Mouse (Mus musculus) adrenal gland, postnatal 14 days (tissue): ENCODE data around the gene Bace2. TPM values are rescaled to one million over a fixed set of nuclear protein-coding genes. Genes with fewer than 3 reads are reported as not detected.

Experiments used
- DNase-seq: peaks from one replicate; pipeline ENCODE4 v3.0.0; 2021; ENCODE audit warnings: mixed read lengths
- long read RNA-seq, 2 experiments: library from polyadenylated mRNA; stranded (forward); transcript quantifications; one replicate each; pipeline ENCODE4 v2.0.0; 2021
- total RNA-seq: library from RNA; stranded (reverse); gene quantifications from 2 replicates; pipeline ENCODE4 v1.2.3, GENCODE M21; 2021

Bace2 gene
- 11.4 and 14.3 TPM in 2 replicates for total RNA-seq
- long read RNA-seq, experiment 1, full-length matches to known transcripts, result 9 of 12 reads
- long read RNA-seq, experiment 1, partial matches to known transcripts, result 1 of 12 reads
- long read RNA-seq, experiment 1, other reads (novel, unspliced or antisense), result 2 of 12 reads
- long read RNA-seq, experiment 2, full-length matches to known transcripts, result 13 of 14 reads
- long read RNA-seq, experiment 2, partial matches to known transcripts, result 0 of 14 reads
- long read RNA-seq, experiment 2, other reads (novel, unspliced or antisense), result 1 of 14 reads

DNA sequence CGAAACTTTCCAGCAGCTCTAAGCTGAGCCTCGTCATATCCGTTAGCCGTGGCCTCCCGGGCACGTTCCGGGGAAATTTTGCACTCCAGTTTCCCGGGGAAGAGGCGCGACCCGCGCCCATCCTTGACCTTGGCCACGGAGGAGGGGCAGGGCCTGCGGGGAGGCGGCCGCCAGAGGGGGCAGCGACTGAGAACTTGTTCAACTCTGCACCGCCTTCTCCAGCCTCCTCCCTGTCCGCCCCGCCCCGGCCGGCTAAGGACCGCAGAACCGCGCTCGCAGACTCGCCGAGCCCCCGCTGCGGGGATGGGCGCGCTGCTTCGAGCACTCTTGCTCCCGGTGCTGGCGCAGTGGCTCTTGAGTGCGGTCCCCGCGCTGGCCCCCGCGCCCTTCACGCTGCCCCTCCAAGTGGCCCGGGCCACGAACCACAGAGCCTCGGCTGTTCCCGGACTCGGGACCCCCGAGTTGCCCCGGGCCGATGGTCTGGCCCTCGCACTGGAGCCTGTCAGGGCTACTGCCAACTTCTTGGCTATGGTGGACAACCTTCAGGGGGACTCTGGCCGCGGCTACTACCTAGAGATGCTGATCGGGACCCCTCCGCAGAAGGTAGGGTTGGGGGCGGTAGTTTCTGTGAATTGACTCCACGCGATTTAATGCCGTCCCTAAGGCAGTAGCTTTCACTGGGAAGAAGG is at the start of gene Bace2:
Gene Bace2 (plus strand): TSS at position 244 of the 689 bp plus-strand sequence.
- peak; percentile 84 for DNase-seq

DNA sequence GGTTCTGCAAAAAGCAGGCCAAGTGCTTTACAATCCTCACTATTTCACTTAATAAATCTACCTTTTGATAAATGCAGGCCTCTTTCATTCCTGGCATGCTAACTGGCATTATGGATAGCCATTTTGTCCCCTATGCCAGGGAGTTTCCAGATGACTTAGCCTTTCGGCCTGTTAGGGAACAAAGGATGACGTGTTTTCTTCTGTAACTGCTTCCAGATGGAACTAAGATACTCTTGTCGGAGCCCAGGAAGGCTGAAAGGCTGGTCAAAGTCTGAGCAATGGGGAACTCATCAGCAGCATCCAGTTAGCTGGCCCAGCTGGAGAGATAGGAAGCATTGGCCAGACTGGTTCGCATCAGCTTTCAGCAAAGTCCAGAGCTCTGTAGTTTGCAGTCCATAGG is 48.9 kb upstream of the Bace2 start:
- DNase-seq, result no peak

DNA sequence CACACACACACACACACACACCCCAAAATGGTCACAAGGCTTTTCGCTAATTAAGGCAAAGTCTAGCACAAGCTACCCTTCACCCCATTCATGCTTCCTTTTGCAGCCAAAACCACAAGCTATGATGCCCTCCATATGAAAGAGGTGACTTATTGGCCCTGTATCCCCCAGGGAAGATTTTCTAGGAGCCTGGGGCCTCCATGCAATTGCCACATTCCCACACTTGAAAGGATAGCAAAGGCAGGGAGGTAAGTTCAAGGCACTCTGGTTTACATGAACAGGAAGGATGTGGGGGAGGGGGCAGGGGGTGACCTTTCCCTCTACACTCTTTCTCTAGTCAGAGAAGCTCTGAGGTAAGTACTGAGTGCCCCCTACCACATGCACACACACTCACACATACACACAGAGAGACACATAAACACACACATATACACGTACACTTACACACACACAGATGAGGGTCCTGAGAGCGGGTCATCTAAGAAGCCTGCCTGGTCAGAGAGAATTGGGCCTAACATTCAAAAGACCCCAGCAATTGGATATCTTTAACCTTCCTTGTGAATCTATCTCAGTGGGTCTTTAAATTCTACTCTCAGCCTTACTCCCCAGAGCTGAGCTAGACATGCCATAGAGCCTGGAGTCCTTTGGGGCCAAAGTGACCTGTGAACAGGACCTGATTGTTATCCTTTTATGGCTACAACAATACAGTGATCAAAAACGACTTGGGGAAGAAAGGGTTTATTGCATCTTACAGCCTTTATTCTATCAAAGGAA is 46.6 kb upstream of the Bace2 start:
- no peak for DNase-seq

DNA sequence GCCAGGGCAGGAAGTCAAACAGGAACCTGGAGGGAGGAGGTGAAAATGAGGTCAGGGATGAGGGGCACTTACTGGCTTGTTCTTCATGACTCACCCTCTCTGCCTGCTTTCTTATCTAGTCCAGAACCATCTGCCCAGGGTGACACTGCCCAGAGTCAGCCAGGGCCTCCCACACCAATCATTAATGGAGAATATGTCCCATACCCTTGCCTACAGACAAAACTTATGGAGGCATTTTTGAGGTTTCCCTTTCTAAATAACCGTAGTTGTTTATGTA is 46.0 kb upstream of the Bace2 start:
- DNase-seq, result peak; percentile 56

DNA sequence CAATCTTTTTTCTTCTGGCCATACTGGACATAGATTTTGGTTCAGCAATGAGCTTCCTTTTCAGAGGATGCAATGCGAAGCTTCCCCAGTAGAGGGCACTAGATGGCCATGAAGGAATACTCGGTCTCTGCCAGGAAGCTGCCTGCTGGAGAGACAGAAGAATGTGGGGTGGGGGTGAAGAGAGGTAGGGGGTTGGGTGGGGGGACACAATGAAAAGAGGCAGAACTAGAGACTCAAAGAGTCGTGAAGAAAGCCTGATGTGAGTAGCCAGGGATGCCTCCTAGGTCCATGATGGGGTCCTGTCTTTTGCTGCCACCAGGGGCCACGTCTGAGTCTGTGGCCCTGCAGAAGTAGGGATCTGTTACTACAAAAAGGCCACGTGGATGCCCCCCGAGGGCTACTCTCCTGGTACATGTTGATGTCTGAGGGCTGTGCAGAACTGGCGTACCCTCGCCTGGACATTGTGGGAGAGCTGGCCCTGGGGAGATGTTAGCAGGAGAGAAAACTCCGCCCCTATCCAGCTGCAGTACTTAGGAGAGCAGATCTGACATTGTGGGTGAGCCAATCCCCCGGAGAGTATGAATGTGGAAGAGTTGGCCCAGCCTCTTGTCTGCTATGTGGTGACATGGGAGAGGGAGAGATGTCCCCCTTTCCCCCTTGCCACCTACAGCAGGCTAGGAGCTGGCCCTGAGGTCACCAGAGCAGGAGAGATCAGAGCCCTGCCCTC is 43.4 kb upstream of the Bace2 start:
- peak; percentile 81 for DNase-seq

DNA sequence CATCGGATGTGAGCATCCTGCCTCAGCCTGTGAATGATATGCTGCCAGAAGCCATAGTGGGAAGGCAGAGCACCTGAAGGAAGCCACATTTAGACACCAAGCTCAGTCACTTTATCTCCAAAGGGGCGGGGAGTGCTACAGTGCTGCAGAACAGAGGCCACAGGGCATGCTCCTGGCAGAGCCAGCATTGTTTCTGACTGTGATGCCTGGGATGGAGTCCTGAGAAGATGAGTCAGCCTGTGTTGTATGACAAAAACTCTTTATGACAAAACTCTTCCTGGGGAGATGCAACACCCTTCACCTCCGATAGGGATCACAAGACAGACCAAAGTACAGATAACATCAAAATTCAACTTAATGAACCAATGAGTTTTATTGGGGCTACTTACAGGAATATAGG is 35.0 kb upstream of the Bace2 start:
- DNase-seq, result no peak

DNA sequence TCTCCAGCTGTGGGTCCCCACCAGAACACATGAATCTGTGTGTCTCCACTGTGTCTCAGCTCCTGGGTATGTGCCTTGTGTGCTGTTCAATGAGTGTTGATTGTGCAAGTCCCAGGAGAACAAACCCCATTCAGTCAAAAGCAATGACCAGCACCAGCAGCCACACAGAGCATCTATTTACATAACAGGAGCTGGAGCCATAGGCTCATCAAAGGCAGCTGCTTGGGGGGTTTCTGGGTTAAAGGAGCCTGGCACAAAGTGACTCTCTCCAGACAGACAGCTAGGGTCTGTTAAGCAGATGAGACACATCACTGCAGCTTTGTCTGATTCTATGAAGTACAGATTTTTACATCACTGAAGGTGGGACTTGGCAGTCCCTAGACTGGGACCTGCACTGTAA is 33.9 kb upstream of the Bace2 start:
- DNase-seq, result no peak

DNA sequence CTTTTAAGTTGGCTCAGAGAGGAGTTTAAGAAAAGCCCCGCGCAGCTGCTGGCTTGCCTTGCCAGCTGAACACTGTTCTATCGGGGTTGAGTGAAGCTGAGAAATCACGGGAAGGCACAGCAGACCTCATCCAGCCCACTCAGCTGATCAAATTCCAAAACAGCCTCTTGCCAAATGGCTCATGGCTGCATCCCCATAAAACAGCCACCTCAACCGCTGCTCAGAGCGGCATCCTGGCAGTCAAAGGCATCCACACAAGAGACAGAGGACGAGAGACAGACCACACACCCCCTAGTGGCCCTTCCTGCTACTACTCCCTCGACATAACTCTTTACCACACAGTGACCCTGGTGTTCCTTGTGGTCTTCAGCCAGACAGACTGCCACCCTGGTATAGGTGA is 30.6 kb upstream of the Bace2 start:
- DNase-seq, result peak; percentile 33

DNA sequence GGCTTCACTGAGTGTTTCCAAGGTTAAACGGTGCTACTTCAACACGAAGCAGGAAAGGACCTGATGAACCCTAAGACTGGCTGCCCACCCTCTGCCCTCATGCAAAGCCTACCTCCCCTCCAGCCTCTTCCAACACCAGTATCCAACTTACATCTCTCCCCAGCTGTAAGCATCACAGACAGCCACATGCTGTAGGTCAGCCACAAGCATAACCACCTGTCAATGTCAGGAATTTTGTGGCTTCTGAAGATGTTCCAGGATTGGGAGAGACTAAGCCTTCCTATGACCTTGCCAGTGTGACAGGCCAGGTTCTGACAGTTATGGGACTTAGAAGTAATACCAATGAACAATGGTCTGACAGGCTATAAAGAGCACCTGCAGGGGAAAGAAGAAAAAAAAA is 27.9 kb upstream of the Bace2 start:
- no peak for DNase-seq

DNA sequence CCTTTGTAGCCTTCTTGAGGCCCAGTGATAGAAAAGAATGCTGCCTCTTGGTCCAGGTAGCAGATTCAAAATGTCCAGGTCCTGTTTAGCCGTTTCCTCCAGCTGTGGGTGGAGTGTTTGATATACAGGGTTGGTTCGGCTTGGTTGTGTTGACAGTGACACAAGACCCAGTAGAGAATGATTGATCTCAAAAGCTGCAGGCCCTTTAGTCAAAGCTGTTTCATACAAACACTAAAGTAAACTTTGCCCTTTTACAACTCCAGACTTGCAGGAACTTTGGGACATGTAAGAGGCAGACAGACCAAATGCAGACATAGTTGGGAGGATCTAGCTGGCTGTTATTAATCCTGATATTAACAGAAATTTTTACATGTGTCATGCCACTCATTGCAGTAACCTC is 3.5 kb upstream of the Bace2 start:
- DNase-seq, result no peak

DNA sequence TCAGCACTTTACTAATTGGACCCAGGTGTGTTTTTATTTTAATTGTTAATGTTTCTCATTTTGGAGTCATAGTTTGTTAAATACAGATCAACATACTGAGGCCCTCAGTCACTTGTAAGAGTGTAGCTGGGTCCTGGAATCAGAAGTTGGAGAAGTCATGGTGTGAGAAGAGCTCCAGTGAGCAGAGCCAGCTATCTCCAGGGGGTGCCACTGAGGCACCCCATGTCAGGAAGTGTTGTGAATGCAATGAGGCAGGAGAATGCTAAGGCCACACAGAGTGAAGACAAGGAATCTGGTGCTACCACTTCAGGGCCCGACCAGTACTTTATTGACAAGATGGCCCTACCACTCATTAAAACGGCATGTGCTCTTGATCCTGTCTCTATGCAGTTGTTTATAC is 1.9 kb upstream of the Bace2 start:
- no peak for DNase-seq

DNA sequence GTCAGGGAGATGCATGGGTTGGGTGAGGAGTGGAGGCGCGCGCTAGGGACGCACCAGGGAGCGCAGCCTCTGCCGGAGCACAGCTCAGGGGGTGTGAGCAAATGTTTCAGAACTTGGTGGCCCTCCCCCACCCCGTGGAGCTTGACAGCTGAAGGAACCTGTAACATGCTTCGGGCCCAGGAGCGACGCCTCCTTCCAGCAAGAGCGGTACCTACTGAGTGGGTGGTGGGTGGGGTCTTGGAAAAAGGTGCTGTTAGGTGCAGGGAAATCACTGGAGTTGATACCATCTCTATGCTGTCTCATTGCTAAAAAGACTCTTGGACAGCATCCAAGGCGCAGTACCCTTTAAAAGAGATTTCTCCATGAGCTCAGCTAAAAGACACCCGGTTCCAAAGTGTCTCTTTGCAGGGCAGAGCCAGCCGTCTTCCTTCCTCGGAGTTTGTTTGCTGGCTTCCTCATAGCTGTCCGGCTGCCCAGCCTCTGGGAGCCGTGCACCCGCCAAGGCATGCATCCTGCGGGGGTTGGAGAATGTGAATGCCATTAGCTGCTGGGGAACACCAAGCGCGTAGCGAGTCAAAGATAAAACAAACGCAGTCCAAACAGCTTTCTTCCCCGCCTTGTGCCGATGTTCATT is 763 bp downstream of the Bace2 start:
- DNase-seq, result peak; percentile 53

DNA sequence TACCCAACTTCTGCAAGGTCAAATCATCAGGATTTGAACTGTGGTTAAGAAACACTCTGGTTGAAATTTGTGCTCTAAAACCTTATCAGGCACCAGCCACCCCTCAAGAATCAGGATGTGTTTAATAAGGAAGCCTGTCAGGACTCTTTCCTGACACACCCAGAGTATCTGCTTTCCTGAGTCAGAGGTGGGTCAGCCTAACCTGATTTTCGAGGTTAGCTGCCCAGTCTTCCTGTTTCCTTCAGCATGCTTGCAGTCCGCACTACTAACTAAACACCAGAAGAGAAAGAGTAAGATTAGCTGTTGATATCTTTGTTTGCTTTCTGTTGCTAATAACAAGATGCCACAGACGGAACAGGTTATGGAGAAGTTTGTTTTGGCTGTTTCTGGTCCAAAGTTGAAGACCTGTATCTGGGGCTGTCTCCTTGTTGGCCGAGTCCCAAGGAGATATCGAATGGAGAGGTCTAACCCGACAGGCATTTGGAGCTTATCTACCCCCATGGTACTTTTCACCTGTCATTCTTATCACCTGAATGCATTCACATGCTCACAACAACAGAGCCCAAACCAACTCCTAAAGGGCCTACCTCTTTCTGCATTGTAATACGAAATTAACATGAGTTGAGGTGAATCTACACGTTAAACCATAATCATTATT is 5.8 kb downstream of the Bace2 start:
- no peak for DNase-seq

DNA sequence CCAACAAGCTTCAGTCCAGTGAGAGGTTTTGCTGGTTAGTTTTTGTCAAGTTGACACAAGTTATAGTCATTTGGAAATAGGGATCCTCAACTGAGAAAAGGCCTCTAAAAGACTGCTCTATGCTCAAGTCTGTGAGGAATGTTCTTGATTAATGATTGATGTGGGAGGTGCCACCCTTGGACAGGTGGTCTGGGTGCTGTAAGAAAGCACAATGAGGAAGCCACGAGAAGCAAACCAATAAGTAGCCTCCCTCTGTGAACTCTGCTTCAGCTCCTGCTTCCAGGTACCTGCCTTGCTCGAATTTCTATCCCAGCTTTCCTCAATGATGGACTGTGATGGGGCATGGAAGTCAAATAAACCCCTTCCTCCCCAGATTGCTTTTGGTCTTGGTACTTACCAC is 9.6 kb downstream of the Bace2 start:
- DNase-seq, result no peak

DNA sequence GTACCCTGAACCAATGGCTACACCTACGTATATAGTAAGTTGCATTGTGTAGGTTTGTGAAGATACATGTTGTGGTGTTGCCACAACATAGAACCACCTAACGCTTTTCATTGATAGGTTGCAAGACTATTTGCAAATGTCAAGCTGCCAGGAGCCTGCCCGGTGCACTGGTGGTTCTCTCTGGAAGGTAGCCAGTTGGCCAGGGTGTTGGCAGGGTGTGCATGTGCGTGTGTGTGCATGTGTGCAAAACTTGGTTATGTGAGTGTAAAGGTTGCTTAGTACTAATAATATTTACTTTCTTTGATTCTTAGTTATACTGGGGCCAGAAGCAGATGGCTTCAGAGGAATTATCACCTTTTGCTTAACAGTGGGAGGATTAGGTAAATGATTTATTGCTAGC is 13.7 kb downstream of the Bace2 start:
- DNase-seq, result no peak

DNA sequence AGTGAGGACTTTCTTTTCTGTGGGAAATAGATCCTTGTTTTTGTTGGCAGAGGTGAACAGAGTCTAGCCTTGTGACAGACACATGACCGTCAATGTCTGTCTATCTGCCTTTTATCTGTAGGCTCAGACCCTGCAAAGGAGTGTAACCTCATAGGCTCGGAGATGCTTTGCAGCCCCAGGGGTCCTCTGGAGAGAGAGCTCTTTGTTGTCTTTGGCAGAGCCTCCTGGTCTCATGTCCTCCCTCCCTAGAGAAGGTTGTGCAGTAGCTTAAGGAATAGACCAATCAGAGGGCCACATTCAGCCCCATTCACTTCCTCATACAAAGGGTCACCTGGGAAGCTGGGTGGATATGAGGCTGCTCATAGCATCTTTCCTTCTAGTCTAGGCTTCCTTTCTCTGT is 31.4 kb downstream of the Bace2 start:
- DNase-seq, result no peak

DNA sequence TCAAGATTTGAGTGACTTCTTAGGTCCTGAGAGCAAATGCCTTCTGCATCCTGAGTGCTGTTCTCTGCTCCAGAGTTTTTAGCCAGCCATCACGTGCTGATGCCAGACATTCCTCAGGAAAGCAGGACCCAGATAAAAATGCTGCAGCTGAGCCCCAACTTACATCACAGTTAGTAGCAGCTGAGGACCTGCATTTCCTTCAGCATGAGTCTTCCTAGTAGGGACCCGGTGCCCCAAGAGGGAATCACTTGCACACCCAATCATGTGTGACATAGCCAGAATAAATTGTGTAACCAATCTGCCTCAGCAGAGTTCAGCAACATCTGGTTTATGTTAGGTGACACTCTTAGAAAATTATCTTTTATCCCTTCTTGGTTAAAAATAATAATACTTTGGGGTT is 34.7 kb downstream of the Bace2 start:
- DNase-seq, result no peak

DNA sequence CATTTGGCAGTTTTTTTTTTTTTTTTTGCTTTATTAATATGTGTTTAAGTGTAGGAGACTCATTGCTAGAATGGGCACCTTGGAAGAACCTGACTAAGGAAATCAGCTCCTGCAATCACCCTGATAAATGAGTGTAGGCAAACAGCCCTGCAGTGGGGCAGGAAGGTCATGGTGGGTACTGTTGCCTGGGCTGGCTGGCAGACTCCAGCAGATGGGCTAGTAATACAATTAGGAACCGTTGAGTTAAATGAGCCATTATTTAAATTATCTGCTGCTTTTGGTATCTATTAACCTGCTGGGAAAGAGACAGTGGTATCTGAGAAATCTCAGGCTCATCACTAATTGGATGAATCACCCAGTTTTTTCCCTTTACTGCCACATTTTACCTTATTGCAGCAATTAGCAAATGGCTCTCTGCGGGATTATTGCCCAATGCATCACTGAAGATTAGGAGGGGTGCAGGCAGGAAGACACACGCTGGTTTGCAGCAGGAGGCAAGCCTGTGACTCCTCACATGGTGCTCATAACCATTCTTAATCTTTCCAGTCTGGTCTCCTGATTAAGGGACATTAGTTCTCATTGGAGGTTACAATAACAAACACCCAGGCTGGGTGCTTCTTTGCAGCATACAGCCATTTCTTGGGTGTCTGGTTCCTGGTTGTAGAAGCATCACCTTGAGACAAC is 35.3 kb downstream of the Bace2 start:
- DNase-seq, result no peak

DNA sequence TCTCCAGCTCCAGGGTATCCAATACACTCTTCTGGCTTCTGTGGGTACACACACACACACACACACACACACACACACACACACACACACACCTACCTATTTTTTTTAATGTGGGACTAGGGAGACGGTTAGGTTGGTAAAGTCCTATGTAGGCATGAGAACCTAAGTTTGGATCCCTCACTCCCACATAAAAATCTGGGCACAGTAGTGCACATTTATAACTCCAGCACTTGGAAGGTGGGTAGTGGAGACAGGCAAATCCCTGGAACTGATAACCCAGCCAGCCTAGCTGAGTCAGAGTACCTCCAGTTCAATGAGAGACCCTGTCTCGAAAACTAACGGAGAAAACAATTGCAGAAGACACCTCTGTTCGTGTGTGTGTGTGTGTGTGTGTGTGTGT is 39.9 kb downstream of the Bace2 start:
- DNase-seq, result no peak

DNA sequence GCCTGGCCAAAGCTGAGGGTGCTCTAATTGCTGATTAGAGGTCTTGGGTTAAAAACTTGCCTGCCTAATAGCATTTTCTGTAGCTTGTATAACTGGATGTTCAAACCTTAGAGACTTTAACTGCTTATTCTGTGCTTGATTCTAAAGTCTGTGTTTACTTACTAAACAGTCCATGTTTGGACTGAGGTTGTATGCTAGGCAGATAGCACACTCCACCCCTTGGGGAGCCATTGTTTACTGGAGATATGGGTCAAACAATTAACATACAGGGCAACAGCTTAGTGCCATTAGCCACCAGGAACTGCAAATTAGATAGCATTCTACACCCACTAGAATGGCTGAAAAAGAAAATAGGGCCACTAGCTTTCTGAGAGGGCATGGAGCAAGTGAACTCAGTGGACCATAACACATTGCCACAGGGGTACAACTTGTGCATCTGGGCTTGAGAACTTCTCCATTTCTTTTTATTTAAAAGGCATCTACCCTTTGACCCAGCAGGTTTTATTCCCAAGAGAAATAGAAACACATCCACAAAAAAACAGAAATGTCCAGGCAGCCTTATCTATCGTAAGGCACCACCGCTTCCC is 41.5 kb downstream of the Bace2 start:
- DNase-seq, result no peak

DNA sequence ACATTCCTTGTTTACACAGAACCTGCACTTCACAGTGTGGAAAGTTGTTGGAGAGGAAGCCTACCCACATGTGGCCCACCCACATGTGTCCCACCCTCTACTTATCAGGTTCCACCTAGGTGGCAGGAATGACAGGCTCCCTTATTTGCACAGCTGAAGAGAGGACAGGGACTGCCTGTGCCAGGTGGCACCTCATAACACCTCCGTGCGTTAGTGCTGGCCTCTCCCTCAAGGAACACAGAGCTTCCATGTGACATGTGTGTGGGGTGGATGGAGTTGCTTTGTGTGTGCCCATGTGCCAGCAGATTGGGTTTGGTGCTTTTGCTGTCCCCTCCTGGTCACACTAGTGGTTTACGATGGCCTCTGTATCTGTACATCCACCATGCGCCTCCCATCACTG is 43.4 kb downstream of the Bace2 start:
- DNase-seq, result no peak
